Mouse (Mus musculus) lung, adult 2 months (tissue): Measurements from ENCODE around the gene Slc25a17.

Experiments
- CTCF ChIP-seq: fragments of 200-500 bp; IDR thresholded peaks from 2 replicates; pipeline ENCODE4 v1.5.1; 2011; ENCODE audit warnings: mild to moderate bottlenecking, low read length, control low read depth; ENCODE audit not compliant: insufficient read depth
- POLR2A ChIP-seq: fragments of 200-500 bp; IDR thresholded peaks from 2 replicates; pipeline ENCODE4 v1.6.1; 2011; ENCODE audit warnings: low read depth, mild to moderate bottlenecking, control low read depth, low read length, borderline replicate concordance; ENCODE audit errors: extremely low read depth

DNA sequence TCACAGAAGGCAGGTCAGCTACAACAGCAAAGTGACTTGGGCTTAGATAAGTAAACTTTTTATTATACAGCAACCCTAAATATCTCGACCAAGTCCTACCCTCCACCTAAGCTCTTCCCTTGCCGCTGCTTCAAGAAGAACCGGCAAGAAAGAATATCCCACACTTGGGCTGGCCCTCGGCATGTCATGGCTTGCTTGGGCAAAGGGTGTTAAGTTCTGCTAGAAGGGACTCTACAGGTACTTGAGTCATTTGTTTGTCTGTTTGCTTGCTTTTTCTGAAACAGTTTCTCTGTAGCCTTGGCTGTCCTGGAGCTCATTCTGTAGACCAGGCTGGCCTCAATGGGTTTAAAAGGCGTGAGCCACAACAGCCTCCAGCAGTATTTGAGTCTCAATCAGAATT lies 3.7 kb downstream of the Slc25a17 start:
- TF ChIP-seq CTCF = no peak
- TF ChIP-seq POLR2A = no peak
